In genomic region chr10:61339216-61339615, GRCm38 (mm10) we compare ENCODE assay signal across 19 mouse cellular contexts. TPM values are rescaled to one million over a fixed set of nuclear protein-coding genes. Genes with fewer than 3 reads are reported as not detected.
DNase-seq lines count a peak whose midpoint lies in the region; ATAC-seq and TF ChIP-seq lines count a peak whose summit lies in the region.
"Had no signal": no experiment of that assay in that cellular context is flagged by ENCODE, and none has a peak within 500 bp of the region (broad histone marks: within the 10 kb centered on the region; RNA-seq: fewer than 3 reads in every experiment).

No protein-coding gene starts in this region.

- H3K4me3 ChIP-seq in intestine, postnatal 0 days (ENCODE audit: low read depth, low read length): no peak overlapping the region
- H3K4me3 ChIP-seq in intestine, embryonic 16.5 days (ENCODE audit: low read length): no peak overlapping the region
- no peak overlapping the region for H3K4me3 ChIP-seq in lung, adult 2 months (replicated peaks; ENCODE audit: extremely low read depth, low read depth, low read length)
- no peak overlapping the region for H3K4me3 ChIP-seq in CH12.LX (replicated peaks in 1 of 3; ENCODE audit: low read depth in 2 of 3, low read length in 2 of 3, poor library complexity in 1 of 3)
- H3K4me3 ChIP-seq: limb, embryonic 10.5 days had no signal

- peak; percentile 55 for TF ChIP-seq CTCF in intestine, postnatal 0 days (IDR thresholded peaks at IDR 0.05; ENCODE audit: low read depth)
- peak; percentile 22; the same call in 1 of the 2 replicates for TF ChIP-seq CTCF in lung, adult 2 months (IDR thresholded peaks at IDR 0.05; ENCODE audit: insufficient read depth, low read length)
- TF ChIP-seq CTCF in CH12.LX (conservative IDR thresholded peaks at IDR 0.05 in 1 of 2, IDR thresholded peaks at IDR 0.05 in 1 of 2; ENCODE audit: low read depth in 2 of 2, low read length in 2 of 2): peak in 1 of 2 experiments; percentile 55; a peak in 2 of 4 replicates

- DNase-seq in lung, adult 2 months: no peak
- no peak for DNase-seq in lung, postnatal 14 days
- DNase-seq in CH12.LX (ENCODE audit: extremely low read depth) (peak; percentile 29), ES-CJ7 (ENCODE audit: low read depth, low spot score) (peak; percentile 73)
- no peak for DNase-seq in adrenal gland, adult 18-20 months (ENCODE audit: low spot score in 2 of 2)
- DNase-seq in urinary bladder, postnatal 25 days (ENCODE audit: low spot score): no peak
- DNase-seq: cerebellum, adult 9-11 months; gastrocnemius, postnatal 14 days; heart, postnatal 14 days; kidney, adult 8-10 months; spleen, adult 18-20 months had no signal

- H3K27me3 ChIP-seq in intestine, postnatal 0 days (replicated peaks; ENCODE audit: control insufficient read depth, insufficient read depth, low read length): no peaks in the 10 kb centered on the region
- H3K27me3 ChIP-seq in intestine, embryonic 16.5 days (replicated peaks; ENCODE audit: control insufficient read depth, insufficient read depth, low read length): no peaks in the 10 kb centered on the region
- H3K27me3 ChIP-seq in CH12.LX (replicated peaks): no peaks in the 10 kb centered on the region
- H3K27me3 ChIP-seq: Patski had no signal

- H3K27ac ChIP-seq in intestine, postnatal 0 days (ENCODE audit: low read depth, low read length): no peak overlapping the region
- no peak overlapping the region for H3K27ac ChIP-seq in intestine, embryonic 16.5 days (ENCODE audit: low read length)
- no peak overlapping the region for H3K27ac ChIP-seq in CH12.LX (ENCODE audit: insufficient read depth, low read depth)
- H3K27ac ChIP-seq: hindbrain, embryonic 14.5 days; limb, embryonic 10.5 days had no signal

- no peaks in the 10 kb centered on the region for H3K4me1 ChIP-seq in intestine, postnatal 0 days (replicated peaks; ENCODE audit: control insufficient read depth, insufficient read depth, low read length)
- no peaks in the 10 kb centered on the region for H3K4me1 ChIP-seq in intestine, embryonic 16.5 days (ENCODE audit: control insufficient read depth, insufficient read depth, low read length)
- H3K4me1 ChIP-seq in lung, adult 2 months (ENCODE audit: control insufficient read depth, insufficient read depth, low read length): no peaks in the 10 kb centered on the region
- peaks cover 9 to 17% of the 10 kb centered on the region in 2 experiments; a peak in 3 of 4 replicates for H3K4me1 ChIP-seq in CH12.LX (ENCODE audit: control insufficient read depth in 1 of 2, insufficient read depth in 2 of 2)

- no peak overlapping the region for H3K4me2 ChIP-seq in intestine, postnatal 0 days (replicated peaks; ENCODE audit: low read depth)
- H3K4me2 ChIP-seq in intestine, embryonic 16.5 days (ENCODE audit: low read depth, low read length): no peak overlapping the region
- H3K4me2 ChIP-seq in CH12.LX (ENCODE audit: insufficient read depth, low read depth, poor library complexity, severe bottlenecking): no peak overlapping the region
- H3K4me2 ChIP-seq: hindbrain, embryonic 14.5 days had no signal

- WGBS in intestine, postnatal 0 days: 90% methylated on average over 9 of the region's 9 CpGs
- WGBS in intestine, embryonic 16.5 days: 91% methylated on average over 9 of the region's 9 CpGs
- WGBS in lung, adult 2 months: 91% methylated on average over 9 of the region's 9 CpGs

- no peak for TF ChIP-seq POLR2A in lung, adult 2 months (IDR thresholded peaks at IDR 0.05; ENCODE audit: borderline replicate concordance, extremely low read depth, low read depth, low read length)
- no peak for TF ChIP-seq POLR2A in CH12.LX (IDR thresholded peaks at IDR 0.05; ENCODE audit: low read depth, low read length)

- H3K9me3 ChIP-seq in intestine, postnatal 0 days (ENCODE audit: control insufficient read depth): no peaks in the 10 kb centered on the region
- no peaks in the 10 kb centered on the region for H3K9me3 ChIP-seq in intestine, embryonic 16.5 days (ENCODE audit: control insufficient read depth, low read length)
- H3K9me3 ChIP-seq in CH12.LX (replicated peaks; ENCODE audit: low read length): no peaks in the 10 kb centered on the region
- H3K9me3 ChIP-seq: limb, embryonic 10.5 days had no signal

- TF ChIP-seq RAD21 in CH12.LX (IDR thresholded peaks at IDR 0.05; ENCODE audit: low read depth, low read length): no peak; the same call in none of the 2 replicates

- H3K79me2 ChIP-seq in CH12.LX (replicated peaks; ENCODE audit: control insufficient read depth, extremely low read depth, insufficient read depth, poor library complexity, severe bottlenecking): no peaks in the 10 kb centered on the region

- H3K36me3 ChIP-seq in intestine, postnatal 0 days (ENCODE audit: control insufficient read depth, insufficient read depth): no peaks in the 10 kb centered on the region; the same call in 1 of the 2 replicates
- no peaks in the 10 kb centered on the region for H3K36me3 ChIP-seq in intestine, embryonic 16.5 days (ENCODE audit: control insufficient read depth, insufficient read depth, low read length)
- H3K36me3 ChIP-seq in CH12.LX (replicated peaks in 1 of 2; ENCODE audit: control insufficient read depth in 1 of 2, insufficient read depth in 1 of 2, low read length in 1 of 2): peaks cover 0 to 2% of the 10 kb centered on the region in 2 experiments

- in situ Hi-C loops in CH12.LX (cut with MboI; ENCODE audit: low pct_ligation_motif_present, low pct_unique_long_range_greater_than_20kb, low sequenced_read_pairs): loop anchor here (5.0 to 25.0 kb wide), 2 partner anchors 48 to 323 kb away; no protein-coding TSS in a partner anchor

- H3K9ac ChIP-seq in intestine, postnatal 0 days (ENCODE audit: low read depth, low read length): no peak overlapping the region
- no peak overlapping the region for H3K9ac ChIP-seq in intestine, embryonic 16.5 days (ENCODE audit: low read depth, low read length)
- H3K9ac ChIP-seq in CH12.LX (ENCODE audit: insufficient read depth, low read depth): no peak overlapping the region
- H3K9ac ChIP-seq: hindbrain, embryonic 14.5 days had no signal

- dilution Hi-C loops in CH12.LX (cut with MboI; ENCODE audit: extremely low pct_ligation_motif_present, extremely low pct_unique_long_range_greater_than_20kb, low sequenced_read_pairs): no loop called here

- TF ChIP-seq EP300 in CH12.LX (IDR thresholded peaks at IDR 0.05; ENCODE audit: low read length): no peak

- no peak for ATAC-seq in intestine, postnatal 0 days
- ATAC-seq in intestine, embryonic 16.5 days: no peak
- ATAC-seq: midbrain, embryonic 16.5 days; Patski had no signal

TF ChIP-seq in CH12.LX, 34 proteins besides CTCF, POLR2A, EP300 and RAD21:
- TF ChIP-seq ZKSCAN1 (IDR thresholded peaks at IDR 0.05; ENCODE audit: borderline replicate concordance, low read depth, low read length): no peak
- TF ChIP-seq ETS1 (conservative IDR thresholded peaks at IDR 0.05; ENCODE audit: low read depth, low read length): no peak
- TF ChIP-seq TCF12 (IDR thresholded peaks at IDR 0.05; ENCODE audit: low read depth, low read length): no peak
- TF ChIP-seq USF1 (IDR thresholded peaks at IDR 0.05; ENCODE audit: low read depth, low read length): no peak
- no peak for TF ChIP-seq CHD2 (IDR thresholded peaks at IDR 0.05; ENCODE audit: low read length)
- TF ChIP-seq SIN3A (IDR thresholded peaks at IDR 0.05; ENCODE audit: low read length): no peak
- TF ChIP-seq PAX5 (IDR thresholded peaks at IDR 0.05; ENCODE audit: low read length): no peak
- no peak for TF ChIP-seq MYC (IDR thresholded peaks at IDR 0.05; ENCODE audit: low read depth, low read length)
- no peak for TF ChIP-seq MAFK (IDR thresholded peaks at IDR 0.05; ENCODE audit: insufficient replicate concordance, low read length)
- no peak for TF ChIP-seq IRF4 (IDR thresholded peaks at IDR 0.05; ENCODE audit: low read depth, low read length)
- no peak for TF ChIP-seq MAX (IDR thresholded peaks at IDR 0.05; ENCODE audit: low read length)
- TF ChIP-seq UBTF (IDR thresholded peaks at IDR 0.05; ENCODE audit: low read depth, low read length): no peak
TF ChIP-seq in CH12.LX: peak in this region for 0.

RNA-seq across cellular contexts. Expression of gene Prf1, which starts 41.6 kb away (rescaled TPM):
- not detected in 2 replicates for polyA plus RNA-seq in intestine, postnatal 0 days (2015; fragmentation: Nextera tagmentation; extraction: Ambion mirVana)
- polyA plus RNA-seq in intestine, embryonic 16.5 days (2015; fragmentation: Nextera tagmentation; extraction: Ambion mirVana): 0.06 TPM in 1 of 2 replicates, not detected in the other
- polyA plus RNA-seq in lung, adult 2 months (2012; rRNA removed): 6.2 and 8.0 TPM in 2 replicates
- total RNA-seq in CH12.LX (2012; rRNA removed) (0.67 and 0.93 TPM in 2 replicates), CH12.LX (2014; rRNA removed) (0.32 and 0.39 TPM in 2 replicates)
- 0.38 and 0.43 TPM in 2 replicates for polyA plus RNA-seq in CH12.LX (2012; ENCODE audit: insufficient read length, low read depth)
- under 1 TPM; 0.30 to 0.67 TPM for total RNA-seq in adrenal gland, adult 18-20 months (2021)
- total RNA-seq: gastrocnemius, postnatal 14 days; heart, postnatal 14 days; megakaryocyte progenitor cell, adult 5-6 weeks had no signal
- polyA plus RNA-seq: limb, embryonic 10.5 days; midbrain, embryonic 16.5 days; Patski; stomach, embryonic 14.5 days had no signal

RNA-seq across cellular contexts. Expression of gene Pald1, which starts 44.1 kb away (rescaled TPM):
- polyA plus RNA-seq in intestine, postnatal 0 days (2015; fragmentation: Nextera tagmentation; extraction: Ambion mirVana): 4.1 and 4.4 TPM in 2 replicates
- polyA plus RNA-seq in intestine, embryonic 16.5 days (2015; fragmentation: Nextera tagmentation; extraction: Ambion mirVana): 13.2 and 15.0 TPM in 2 replicates
- 69.1 and 76.2 TPM in 2 replicates for polyA plus RNA-seq in lung, adult 2 months (2012; rRNA removed)
- total RNA-seq in CH12.LX (2012; rRNA removed) (1.5 and 1.9 TPM in 2 replicates), CH12.LX (2014; rRNA removed) (0.93 and 1.5 TPM in 2 replicates)
- polyA plus RNA-seq in CH12.LX (2012; ENCODE audit: insufficient read length, low read depth): 2.0 and 2.2 TPM in 2 replicates
- total RNA-seq in adrenal gland, adult 18-20 months (2021): 10 to 100 TPM; 17.3 to 31.1 TPM
- total RNA-seq: megakaryocyte progenitor cell, adult 5-6 weeks had no signal

Comparison
In these comparisons a context has a peak if more than half of its experiments do, and no peak if none do; other contexts are left out.
1. DNase-seq: peak in CH12.LX (single experiment) and ES-CJ7 (single experiment); none in lung, adult 2 months (single experiment), lung, postnatal 14 days (single experiment), adrenal gland, adult 18-20 months (0 of 2) and urinary bladder, postnatal 25 days (single experiment).